8 mouse cellular contexts compared by ENCODE assay signal in genomic region chr19:4614305-4615150, GRCm38 (mm10). TPM values are rescaled to one million over a fixed set of nuclear protein-coding genes. Genes with fewer than 3 reads are reported as not detected.
DNase-seq lines count a peak whose midpoint lies in the region; ATAC-seq and TF ChIP-seq lines count a peak whose summit lies in the region.

No protein-coding gene starts in this region.

- H3K9me3 ChIP-seq in heart, embryonic 15.5 days (replicated peaks): no peaks in the 10 kb centered on the region
- no peaks in the 10 kb centered on the region for H3K9me3 ChIP-seq in forebrain, embryonic 15.5 days
- no peaks in the 10 kb centered on the region for H3K9me3 ChIP-seq in limb, embryonic 14.5 days (ENCODE audit: control insufficient read depth, low read length)
- no peaks in the 10 kb centered on the region for H3K9me3 ChIP-seq in neural tube, embryonic 14.5 days (ENCODE audit: control insufficient read depth, low read length)

- no peak for DNase-seq in heart, postnatal 14 days
- DNase-seq in limb, embryonic 14.5 days (ENCODE audit: low spot score): peak; percentile 44
- no peak for DNase-seq in gastrocnemius, postnatal 4 days (ENCODE audit: low spot score in 2 of 2)
- no peak for DNase-seq in frontal cortex, postnatal 25 days (ENCODE audit: low spot score in 2 of 2)

- H3K27me3 ChIP-seq in heart, embryonic 15.5 days: 0 out of 2 replicates have a peak, but pooled peaks cover 5% of the 10 kb centered on the region
- H3K27me3 ChIP-seq in forebrain, embryonic 15.5 days: no peaks in the 10 kb centered on the region
- H3K27me3 ChIP-seq in limb, embryonic 14.5 days (ENCODE audit: control insufficient read depth, insufficient read depth, low read length): no peaks in the 10 kb centered on the region
- no peaks in the 10 kb centered on the region for H3K27me3 ChIP-seq in neural tube, embryonic 14.5 days (ENCODE audit: control insufficient read depth, insufficient read depth, low read length)

- peaks cover 18% of the 10 kb centered on the region; the same call in 1 of the 2 replicates for H3K36me3 ChIP-seq in heart, embryonic 15.5 days
- H3K36me3 ChIP-seq in forebrain, embryonic 15.5 days: peaks cover 28% of the 10 kb centered on the region
- peaks cover 38% of the 10 kb centered on the region for H3K36me3 ChIP-seq in limb, embryonic 14.5 days (ENCODE audit: control insufficient read depth, insufficient read depth, low read length)
- peaks cover 28% of the 10 kb centered on the region for H3K36me3 ChIP-seq in neural tube, embryonic 14.5 days (ENCODE audit: control insufficient read depth, insufficient read depth, low read length)

- WGBS in heart, embryonic 15.5 days: 27% methylated on average over 34 of the region's 49 CpGs
- WGBS in forebrain, embryonic 15.5 days: 16% methylated on average over 46 of the region's 49 CpGs
- WGBS in limb, embryonic 14.5 days: 36% methylated on average over 23 of the region's 49 CpGs
- WGBS in neural tube, embryonic 14.5 days: 18% methylated on average over 42 of the region's 49 CpGs

- no peak for TF ChIP-seq POLR2A in bone marrow macrophage, adult 2 months (IDR thresholded peaks at IDR 0.05; ENCODE audit: borderline replicate concordance, low read depth, low read length)
- TF ChIP-seq POLR2A in limb, embryonic 14.5 days (IDR thresholded peaks at IDR 0.05; ENCODE audit: borderline replicate concordance, extremely low read depth, insufficient read depth, insufficient read length): no peak

- peak overlapping the region; percentile 77 for H3K4me3 ChIP-seq in heart, embryonic 15.5 days
- H3K4me3 ChIP-seq in bone marrow macrophage, adult 2 months (ENCODE audit: insufficient read depth, low read length): peak overlapping the region; percentile 88
- H3K4me3 ChIP-seq in forebrain, embryonic 15.5 days: peak overlapping the region; percentile 99
- peak overlapping the region; percentile 88 for H3K4me3 ChIP-seq in limb, embryonic 14.5 days (replicated peaks; ENCODE audit: low read length)
- H3K4me3 ChIP-seq in neural tube, embryonic 14.5 days (ENCODE audit: low read depth, low read length): peak overlapping the region; percentile 91

- TF ChIP-seq CTCF in bone marrow macrophage, adult 2 months (IDR thresholded peaks at IDR 0.05; ENCODE audit: low read depth, low read length): no peak

- ATAC-seq in heart, embryonic 15.5 days (replicated peaks; ENCODE audit: insufficient number of reproducible peaks, insufficient read depth, low FRiP score, low read depth): no peak
- ATAC-seq in forebrain, embryonic 15.5 days (replicated peaks): no peak; the same call in 1 of the 2 replicates
- no peak for ATAC-seq in limb, embryonic 14.5 days (ENCODE audit: low FRiP score, low read depth)
- ATAC-seq in neural tube, embryonic 14.5 days (ENCODE audit: low read depth): peak; percentile 10

- peaks cover 24% of the 10 kb centered on the region for H3K4me1 ChIP-seq in heart, embryonic 15.5 days (replicated peaks)
- H3K4me1 ChIP-seq in bone marrow macrophage, adult 2 months (ENCODE audit: control insufficient read depth, insufficient read depth, low read length): no peaks in the 10 kb centered on the region
- H3K4me1 ChIP-seq in forebrain, embryonic 15.5 days: peaks cover 42% of the 10 kb centered on the region
- peaks cover 12% of the 10 kb centered on the region; the same call in 1 of the 2 replicates for H3K4me1 ChIP-seq in limb, embryonic 14.5 days (ENCODE audit: control insufficient read depth, insufficient read depth, low read length)
- H3K4me1 ChIP-seq in neural tube, embryonic 14.5 days (ENCODE audit: control insufficient read depth, insufficient read depth, low read length): peaks cover 24% of the 10 kb centered on the region

- H3K9ac ChIP-seq in heart, embryonic 15.5 days: peak overlapping the region; percentile 81
- H3K9ac ChIP-seq in forebrain, embryonic 15.5 days (replicated peaks): peak overlapping the region; percentile 100
- peak overlapping the region; percentile 92 for H3K9ac ChIP-seq in limb, embryonic 14.5 days (ENCODE audit: low read depth, low read length, severe bottlenecking)
- H3K9ac ChIP-seq in neural tube, embryonic 14.5 days (replicated peaks; ENCODE audit: low read depth, low read length): peak overlapping the region; percentile 95

- intact Hi-C loops in heart, postnatal 14 days (cut with DNase I): loop anchor here (5.0 kb wide), 2 partner anchors 102 to 117 kb away; partner anchors contain the start of genes 2010003K11Rik and Pcx

- peak overlapping the region; percentile 89 for H3K4me2 ChIP-seq in heart, embryonic 15.5 days
- H3K4me2 ChIP-seq in forebrain, embryonic 15.5 days (replicated peaks): peak overlapping the region; percentile 87
- H3K4me2 ChIP-seq in limb, embryonic 14.5 days (replicated peaks; ENCODE audit: low read depth, low read length, severe bottlenecking): peak overlapping the region; percentile 77
- H3K4me2 ChIP-seq in neural tube, embryonic 14.5 days (ENCODE audit: low read depth, low read length): peak overlapping the region; percentile 74

- peak overlapping the region; percentile 70 for H3K27ac ChIP-seq in heart, embryonic 15.5 days
- H3K27ac ChIP-seq in bone marrow macrophage, adult 2 months (ENCODE audit: insufficient read depth, low read depth, low read length): 0 out of 2 replicates have a peak overlapping the region, but pooled peaks have one; percentile 24
- peak overlapping the region; percentile 96 for H3K27ac ChIP-seq in forebrain, embryonic 15.5 days (replicated peaks)
- H3K27ac ChIP-seq in limb, embryonic 14.5 days (replicated peaks; ENCODE audit: low read depth, low read length): peak overlapping the region; percentile 84
- peak overlapping the region; percentile 92 for H3K27ac ChIP-seq in neural tube, embryonic 14.5 days (ENCODE audit: low read depth, low read length)

RNA-seq across cellular contexts. Expression of gene Lrfn4, which starts 0.9 kb away (rescaled TPM):
- polyA plus RNA-seq in heart, embryonic 15.5 days (2015; fragmentation: Nextera tagmentation; extraction: Ambion mirVana): 3.2 and 4.0 TPM in 2 replicates
- 10 to 100 TPM; 10.0 to 11.5 TPM for total RNA-seq in heart, postnatal 14 days (2021)
- 0.50 and 0.73 TPM in 2 replicates for polyA plus RNA-seq in bone marrow macrophage, adult 2 months (2012; ENCODE audit: insufficient read depth, insufficient read length, missing spikeins)
- polyA plus RNA-seq in forebrain, embryonic 15.5 days (2015; fragmentation: Nextera tagmentation; extraction: Ambion mirVana): 10.9 and 11.7 TPM in 2 replicates
- 49.0 and 75.9 TPM in 2 replicates for polyA plus RNA-seq in limb, embryonic 14.5 days (2012; rRNA removed)
- polyA plus RNA-seq in limb, embryonic 14.5 days (2014; fragmentation: Nextera tagmentation; extraction: Ambion mirVana): 9.5 and 12.8 TPM in 2 replicates
- polyA plus RNA-seq in neural tube, embryonic 14.5 days (2014; fragmentation: Nextera tagmentation; extraction: Ambion mirVana): 14.3 and 16.9 TPM in 2 replicates
- 10 to 100 TPM; 11.4 to 13.0 TPM for total RNA-seq in gastrocnemius, postnatal 4 days (2021)

RNA-seq across cellular contexts. Expression of gene Rce1, which starts 10.9 kb away (rescaled TPM):
- 34.5 and 41.4 TPM in 2 replicates for polyA plus RNA-seq in heart, embryonic 15.5 days (2015; fragmentation: Nextera tagmentation; extraction: Ambion mirVana)
- total RNA-seq in heart, postnatal 14 days (2021): 10 to 100 TPM; 10.6 to 12.4 TPM
- polyA plus RNA-seq in bone marrow macrophage, adult 2 months (2012; ENCODE audit: insufficient read depth, insufficient read length, missing spikeins): 25.5 and 33.7 TPM in 2 replicates
- 53.8 and 56.5 TPM in 2 replicates for polyA plus RNA-seq in forebrain, embryonic 15.5 days (2015; fragmentation: Nextera tagmentation; extraction: Ambion mirVana)
- polyA plus RNA-seq in limb, embryonic 14.5 days (2012; rRNA removed): 90.2 and 145 TPM in 2 replicates
- polyA plus RNA-seq in limb, embryonic 14.5 days (2014; fragmentation: Nextera tagmentation; extraction: Ambion mirVana): 61.5 and 66.1 TPM in 2 replicates
- 45.2 and 47.8 TPM in 2 replicates for polyA plus RNA-seq in neural tube, embryonic 14.5 days (2014; fragmentation: Nextera tagmentation; extraction: Ambion mirVana)
- total RNA-seq in gastrocnemius, postnatal 4 days (2021): 10 to 100 TPM; 14.3 to 15.8 TPM

Comparison
In these comparisons a context has a peak if more than half of its experiments do, and no peak if none do; other contexts are left out.
1. H3K27ac ChIP-seq: peak in every context shown above with its lines; median percentile 96 in forebrain, embryonic 15.5 days; 92 in neural tube, embryonic 14.5 days; 84 in limb, embryonic 14.5 days; 70 in heart, embryonic 15.5 days; 24 in bone marrow macrophage, adult 2 months.